Mouse (Mus musculus) kidney, adult 11 months (tissue): ENCODE measurements at regions not wholly inside any gene's neighbourhood (a gene's known extent, or its start where the extent isn't known, plus 50 kb on each side); places are given as distances from the start of the nearest gene placed in this dataset.

Source experiments
- DNase-seq: peaks from one replicate; pipeline ENCODE4 v3.0.0; 2022

DNA sequence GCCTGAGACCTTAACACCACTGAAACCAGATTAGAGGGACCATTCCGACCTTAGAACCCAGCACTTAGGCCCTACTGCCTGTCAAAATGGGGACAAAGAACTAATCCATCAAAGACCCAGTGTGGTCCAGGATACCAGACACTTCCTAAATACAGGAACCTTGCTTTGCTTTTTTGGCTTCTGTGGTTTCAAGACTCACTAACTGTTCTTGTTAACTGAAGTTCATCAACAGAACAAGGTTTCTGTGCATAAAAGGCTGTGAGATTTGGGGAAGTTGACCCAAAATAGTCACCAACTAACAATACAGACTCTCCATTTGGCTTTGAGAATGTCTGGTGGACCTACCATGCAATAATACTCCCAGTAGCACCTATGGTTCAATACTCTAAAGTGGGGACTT, 56.4 kb upstream of the Arglu1 start:
- no peak for DNase-seq

- DNase-seq, result no peak
These were observed 55.4 kb upstream of the Arglu1 start for GRCm38 (mm10) chr8:8745615-8746285.
